Mouse (Mus musculus) heart, postnatal 0 days (tissue): ENCODE measurements around the gene Nup88.

Experiments used
- CTCF ChIP-seq: IDR thresholded peaks from 2 replicates; pipeline ENCODE4 v1.5.1; 2016; ENCODE audit warnings: antibody characterized with exemption, control low read depth, low read depth
- EP300 ChIP-seq: IDR thresholded peaks from 2 replicates; pipeline ENCODE4 v1.6.1; 2016; ENCODE audit warnings: antibody characterized with exemption, low read depth

GRCm38 (mm10) chr11:70911920-70912319, 57.9 kb downstream of the Nup88 start:
- TF ChIP-seq CTCF (no peak), EP300 (no peak)
